Mouse (Mus musculus) left cerebral cortex, postnatal 36 days (tissue): Measurements from ENCODE around the gene Rnf215. TPM values are rescaled to one million over a fixed set of nuclear protein-coding genes. Genes with fewer than 3 reads are reported as not detected.
A peak's percentile ranks its signal among the peaks of the same experiment; 100 is the strongest.

Source experiments
- DNase-seq, 2 experiments: peaks; one replicate each; pipeline ENCODE4 v3.0.0; 2021 to 2022; ENCODE audit warnings: low spot score in 2 of 2, mixed read lengths in 1 of 2
- intact Hi-C: fragments of 180-260 bp; cut with DNase I; formaldehyde crosslinking; loops from one replicate; pipeline ENCODE4 v1.15.1; 2025
- total RNA-seq, 2 experiments: library from RNA; stranded (reverse); gene quantifications; 2 replicates each; pipeline ENCODE4 v1.2.3; 2021

The Rnf215 gene
- total RNA-seq, 2 experiments from 2014 or later = 28.8 to 35.9 TPM

- intact Hi-C loops = no loop called here
- DNase-seq = no peak
Measured at GRCm38 (mm10) chr11:4141505-4141904, 6.5 kb downstream of the Rnf215 start.

DNA sequence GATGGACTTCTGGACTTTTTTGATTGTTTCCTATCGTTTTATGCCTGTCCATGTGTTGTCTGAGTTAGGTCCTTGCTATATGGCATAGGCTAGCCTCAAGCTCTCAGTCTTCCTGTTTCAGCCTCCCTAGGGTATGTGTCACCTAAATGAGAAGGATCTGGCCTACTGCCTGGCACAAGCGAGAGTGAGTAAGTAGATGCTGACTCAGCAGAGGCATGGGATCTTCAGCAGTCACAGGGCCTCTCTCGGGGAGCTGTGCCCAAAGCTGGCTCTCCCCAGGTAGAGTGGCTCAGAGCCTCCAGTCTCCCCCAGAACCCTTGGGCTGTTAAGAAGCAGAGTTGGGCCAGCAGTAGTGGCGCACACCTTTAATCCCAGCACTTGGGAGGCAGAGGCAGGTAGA is 7.3 kb downstream of the Rnf215 start:
- intact Hi-C loops = no loop called here
- DNase-seq = no peak

- no peak for DNase-seq
- intact Hi-C loops = no loop called here
Measured at GRCm38 (mm10) chr11:4143281-4144062, 8.5 kb downstream of the Rnf215 start.

DNA sequence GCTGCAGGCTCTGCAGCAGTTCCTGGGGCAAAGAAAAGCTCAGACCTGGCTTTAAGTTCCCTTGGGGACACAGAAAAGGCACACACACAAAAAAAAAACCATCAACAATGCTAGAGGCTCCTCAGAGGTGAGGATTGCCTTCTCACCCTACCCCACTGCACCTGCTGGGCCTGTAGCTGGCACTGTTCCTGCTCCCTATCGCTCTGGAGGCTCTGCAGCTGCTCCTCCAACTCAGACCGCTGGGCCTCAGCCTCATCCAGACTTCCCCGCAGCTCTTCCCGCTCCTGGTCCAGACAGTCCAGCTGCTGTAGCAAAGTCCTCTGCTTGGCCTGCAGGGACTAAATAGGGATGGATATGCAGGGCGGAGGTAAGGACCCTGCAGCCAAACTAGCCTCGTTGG is 11.4 kb downstream of the Rnf215 start:
- no peak for DNase-seq
- intact Hi-C loops = no loop called here

- no peak for DNase-seq
- intact Hi-C loops = no loop called here
Measured at GRCm38 (mm10) chr11:4147098-4147497, 12.1 kb downstream of the Rnf215 start.

DNA sequence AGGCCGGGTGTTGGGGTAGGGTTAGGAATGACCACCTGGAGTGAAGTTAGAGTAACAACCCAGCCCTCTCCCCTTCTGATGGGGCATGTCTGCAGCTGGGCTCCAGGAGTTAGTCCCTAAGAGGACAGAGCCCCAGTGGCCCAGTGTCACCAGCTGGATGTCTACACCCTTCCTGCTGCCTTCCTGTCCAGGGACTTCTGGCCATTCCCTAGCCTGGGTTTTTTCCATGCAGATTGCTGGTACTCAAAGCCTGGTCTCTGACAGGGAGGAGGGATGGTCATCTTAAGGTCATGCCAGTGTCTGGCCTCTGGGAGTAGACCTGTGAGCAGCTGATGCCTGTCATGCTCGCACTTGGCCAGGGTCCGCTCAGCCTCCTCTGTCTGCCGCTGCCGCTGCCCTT is 13.1 kb downstream of the Rnf215 start:
- no peak for DNase-seq

GRCm38 (mm10) chr11:4148536-4149156 is 13.6 kb downstream of the Rnf215 start:
- intact Hi-C loops = no loop called here
- DNase-seq = no peak

More for the DNA sequence above, 13.1 kb downstream of the Rnf215 start:
- intact Hi-C loops = no loop called here

- no peak for DNase-seq
Measured at GRCm38 (mm10) chr11:4149886-4150285, 14.9 kb downstream of the Rnf215 start.

GRCm38 (mm10) chr11:4153694-4154093 is 18.7 kb downstream of the Rnf215 start:
- DNase-seq = no peak
- intact Hi-C loops = no loop called here

More at GRCm38 (mm10) chr11:4149886-4150285, 14.9 kb downstream of the Rnf215 start:
- intact Hi-C loops = no loop called here

DNA sequence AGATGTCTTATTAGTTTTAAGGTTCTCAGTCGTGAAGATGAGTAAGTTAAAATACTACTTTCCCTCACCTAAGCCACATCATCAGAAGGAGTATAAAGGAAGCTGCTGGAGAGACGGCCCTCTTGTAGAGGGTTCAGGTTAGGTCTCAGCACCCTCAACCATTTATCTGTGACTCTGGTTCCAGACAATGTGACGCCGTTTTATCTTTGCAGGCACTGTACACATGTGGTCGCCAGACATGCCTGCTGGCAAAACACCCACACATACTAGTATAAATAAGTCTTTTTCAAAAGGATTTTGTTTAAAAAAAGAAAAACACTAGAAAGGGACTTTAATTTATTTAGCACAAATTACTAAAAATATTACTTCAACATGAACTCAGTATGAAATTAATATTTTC is 20.6 kb downstream of the Rnf215 start:
- intact Hi-C loops = no loop called here
- no peak for DNase-seq

DNA sequence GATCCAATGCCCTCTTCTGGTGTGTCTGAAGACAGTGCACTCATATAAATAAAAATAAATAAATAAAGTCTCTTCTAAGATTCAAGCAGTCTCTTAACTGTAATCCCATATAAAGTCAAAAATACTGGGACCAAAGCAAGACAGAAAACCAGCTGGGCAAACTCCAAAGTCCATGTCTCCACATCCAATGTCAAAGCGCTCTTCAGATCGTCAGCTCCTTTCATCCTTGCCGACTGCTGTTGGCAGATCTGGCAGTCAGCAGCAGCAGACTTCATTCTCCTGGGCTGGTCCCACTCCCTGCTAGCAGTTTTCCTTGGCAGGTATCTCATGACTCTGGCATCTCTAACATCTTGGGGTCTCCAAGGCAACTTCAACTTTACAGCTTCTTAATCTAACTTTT is 23.7 kb downstream of the Rnf215 start:
- DNase-seq = no peak
- intact Hi-C loops = no loop called here

GRCm38 (mm10) chr11:4159808-4160708 is 25.1 kb downstream of the Rnf215 start, which contains the start of the genes Ccdc157 and Sf3a1:
Ccdc157 (minus strand) TSS chr11:4160293.
Sf3a1 (plus strand) TSS chr11:4160350.
- intact Hi-C loops = loop anchor here (2.0 kb wide), 1 partner anchor 25 kb away; the partner anchor contains the start of gene Rnf215
- DNase-seq = peak; percentile 93 to 95

DNA sequence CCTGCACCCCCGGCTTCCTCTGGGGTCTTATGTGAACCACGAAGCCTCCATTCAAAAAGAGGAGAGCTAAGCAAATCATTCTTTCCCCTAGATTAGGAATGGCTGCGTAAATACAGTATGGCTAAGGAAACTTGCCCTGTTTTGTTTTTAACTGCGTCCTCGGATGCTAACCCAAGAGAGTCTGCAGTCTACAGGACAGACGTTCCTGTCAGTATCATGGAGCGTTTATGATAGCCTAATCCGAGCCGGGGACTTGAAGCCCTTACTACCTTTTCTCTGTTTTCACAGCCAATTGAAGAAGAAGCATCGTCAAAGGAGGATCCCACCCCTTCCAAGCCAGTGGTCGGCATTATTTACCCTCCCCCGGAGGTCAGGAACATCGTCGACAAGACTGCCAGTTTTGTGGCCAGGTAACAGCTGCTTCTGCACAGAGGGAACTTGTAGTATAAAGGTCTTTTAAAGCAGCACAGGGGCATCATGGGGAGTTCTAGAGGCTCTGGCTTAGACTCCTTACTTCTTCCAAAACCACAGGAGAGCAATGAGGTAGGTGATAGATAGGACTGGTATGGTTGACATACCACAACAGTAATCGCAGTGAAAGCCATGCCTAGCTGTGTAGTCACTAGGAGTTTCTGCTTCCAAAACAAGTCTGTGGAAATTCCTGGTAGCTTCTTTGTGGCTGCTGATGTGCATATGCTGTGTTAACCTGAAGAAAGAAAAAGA is 25.9 kb downstream of the Rnf215 start:
- intact Hi-C loops = loop anchor here (2.0 kb wide), 1 partner anchor 26 kb away; the partner anchor contains the start of gene Rnf215
- no peak for DNase-seq

DNA sequence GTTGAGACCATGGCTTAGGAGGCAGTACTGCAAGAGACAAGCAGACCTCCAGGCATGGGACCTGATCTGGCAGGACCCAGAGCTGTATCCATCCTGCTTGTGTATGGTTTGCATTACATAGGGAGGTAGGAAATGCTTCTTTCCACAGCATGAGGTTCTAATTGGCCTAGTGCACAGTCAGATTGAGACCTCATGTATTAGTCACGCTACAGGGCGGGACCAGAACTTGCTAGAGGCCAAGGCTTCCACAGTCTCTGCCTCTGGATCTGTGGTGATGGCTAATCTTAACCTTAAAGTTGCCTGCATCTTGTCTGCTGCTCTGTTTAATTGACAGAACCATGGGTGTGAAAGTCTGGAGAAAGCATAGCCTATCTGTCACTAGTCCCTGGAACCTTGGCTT is 29.7 kb downstream of the Rnf215 start:
- no peak for DNase-seq
- intact Hi-C loops = no loop called here

DNA sequence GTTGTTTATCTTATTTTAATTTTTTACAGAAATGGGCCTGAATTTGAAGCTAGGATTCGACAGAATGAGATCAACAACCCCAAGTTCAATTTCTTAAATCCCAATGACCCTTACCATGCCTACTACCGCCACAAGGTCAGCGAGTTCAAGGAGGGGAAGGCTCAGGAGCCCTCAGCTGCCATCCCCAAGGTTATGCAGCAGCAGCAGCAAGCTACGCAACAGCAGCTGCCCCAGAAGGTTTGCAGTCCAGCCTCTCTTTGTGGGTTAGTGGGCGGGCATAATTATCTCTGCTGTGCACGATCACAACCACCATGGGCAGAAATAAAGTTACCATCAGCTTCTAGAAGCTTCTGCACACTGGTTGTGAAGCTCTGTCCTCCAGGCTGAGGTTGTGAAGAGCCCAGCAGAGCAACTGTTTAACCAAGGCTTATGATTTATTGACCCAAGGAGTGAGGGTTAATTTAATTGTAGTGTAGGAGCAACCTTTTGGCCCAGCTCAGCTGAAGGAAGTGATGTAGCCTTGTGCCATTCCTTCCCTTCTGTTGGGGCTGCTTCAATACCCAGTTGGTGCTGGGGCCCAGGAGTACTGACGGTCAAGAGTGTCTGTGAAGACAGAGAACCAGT is 31.6 kb downstream of the Rnf215 start:
- intact Hi-C loops = no loop called here

DNA sequence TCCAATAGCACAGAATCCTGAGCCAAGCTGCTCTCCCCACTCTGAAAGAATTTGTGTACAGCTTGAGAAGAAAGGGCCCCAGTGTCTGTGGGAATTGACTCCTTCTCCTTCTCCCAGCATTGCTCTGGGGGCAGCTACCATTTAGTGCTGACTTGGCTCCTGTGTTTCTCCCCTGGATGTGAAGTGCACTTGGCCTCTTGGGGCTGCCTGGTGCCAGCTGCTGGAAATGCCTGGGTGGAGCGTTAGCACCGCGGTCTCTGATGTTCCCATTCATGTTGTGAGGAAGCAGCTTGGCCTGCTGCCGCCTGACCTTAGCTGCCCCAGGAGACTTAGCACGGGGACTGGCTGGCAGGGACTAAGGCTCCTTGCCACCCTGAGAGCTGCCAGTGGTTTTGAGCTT is 39.6 kb downstream of the Rnf215 start:
- intact Hi-C loops = no loop called here
- peak; percentile 34 to 53 for DNase-seq

More for the DNA sequence above, 31.6 kb downstream of the Rnf215 start:
- DNase-seq = no peak

DNA sequence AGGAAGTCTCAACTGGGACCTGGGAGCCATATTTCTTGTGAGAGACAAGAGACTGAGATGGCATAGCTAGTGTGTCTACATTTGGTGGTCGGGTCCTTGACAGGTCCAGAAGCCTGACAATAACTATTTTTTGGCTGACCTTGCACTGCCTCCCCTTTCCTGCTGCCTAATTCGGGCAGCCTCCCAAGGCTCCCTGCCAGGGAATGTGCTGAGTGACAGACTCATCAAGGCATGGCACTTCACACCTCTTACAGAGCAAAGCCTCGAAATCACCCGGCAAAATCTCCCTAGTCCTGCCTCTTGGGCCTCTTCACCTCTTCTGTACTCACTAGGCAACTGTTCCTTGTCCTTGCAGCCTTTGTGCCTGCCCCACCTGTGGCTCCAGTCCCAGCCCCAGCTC is 42.7 kb downstream of the Rnf215 start:
- intact Hi-C loops = no loop called here
- DNase-seq = no peak

DNA sequence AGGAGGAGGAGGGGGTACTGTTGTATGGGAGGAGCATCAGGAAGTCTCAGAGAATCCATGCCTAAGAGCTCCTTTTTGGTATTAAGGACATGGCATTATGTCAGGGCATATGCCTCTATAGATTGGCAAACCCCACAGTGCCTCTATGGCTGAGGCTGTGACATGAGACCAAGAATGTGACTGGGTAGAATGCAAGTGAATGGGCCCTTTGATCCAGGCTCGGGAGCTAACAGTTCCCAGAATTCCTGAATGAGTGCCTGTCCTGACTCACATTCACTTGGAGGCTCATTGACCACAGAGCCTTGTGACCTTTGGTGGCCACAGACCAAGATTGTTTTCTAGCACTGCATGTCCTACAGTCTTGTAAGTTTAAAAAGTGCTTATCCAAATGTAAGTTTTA is 47.1 kb downstream of the Rnf215 start:
- intact Hi-C loops = loop anchor here (5.0 kb wide), 1 partner anchor 45 kb away; the partner anchor contains the start of gene Rnf215
- no peak for DNase-seq

- intact Hi-C loops = loop anchor here (5.0 kb wide), 1 partner anchor 46 kb away; the partner anchor contains the start of gene Rnf215
- DNase-seq = no peak
Measured at GRCm38 (mm10) chr11:4183511-4183910, 48.5 kb downstream of the Rnf215 start.
